Mouse (Mus musculus): ENCODE data around the gene Gpat3.

DNA sequence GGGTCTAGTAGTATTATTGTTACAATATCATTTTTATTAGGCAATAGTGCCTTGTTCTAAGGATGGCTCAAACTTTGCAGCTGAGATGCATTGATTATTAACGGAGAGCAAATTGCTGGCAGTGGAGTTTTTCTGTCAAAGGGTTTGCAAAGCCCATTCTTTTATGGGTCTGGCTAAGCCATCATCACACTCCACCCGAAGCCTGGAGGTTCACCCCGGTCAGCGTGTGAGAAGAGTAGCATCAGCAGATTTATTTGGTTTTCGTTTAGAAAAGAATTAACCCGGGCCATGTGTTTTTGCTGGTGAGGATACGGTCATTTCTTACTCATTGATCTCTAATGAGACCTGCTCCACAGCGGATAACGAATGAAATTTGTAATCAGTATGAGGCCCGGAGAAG is 99.8 kb downstream of the Gpat3 start:
- TF ChIP-seq USF1 (IDR thresholded peaks at IDR 0.05; ENCODE audit: low read depth), result no peak
- no peak for TF ChIP-seq POLR2A (IDR thresholded peaks at IDR 0.05; ENCODE audit: insufficient read length, low read depth)
- TF ChIP-seq MAX (IDR thresholded peaks at IDR 0.05; ENCODE audit: low read depth), result no peak
- no peak for TF ChIP-seq TCF12 (IDR thresholded peaks at IDR 0.05; ENCODE audit: insufficient read depth, poor library complexity, severe bottlenecking)
- TF ChIP-seq E2F4 (IDR thresholded peaks at IDR 0.05; ENCODE audit: insufficient read depth), result no peak
- TF ChIP-seq MYOG (IDR thresholded peaks at IDR 0.05; ENCODE audit: control insufficient read depth in 1 of 3, insufficient read depth in 1 of 3, insufficient read length in 2 of 3, low read depth in 2 of 3), result no peak
- TF ChIP-seq POLR2AphosphoS2 (IDR thresholded peaks at IDR 0.05; ENCODE audit: insufficient read length, low read depth), result no peak

Data from myocyte (in vitro differentiated cells).